Mouse (Mus musculus) liver, embryonic 12.5 days (tissue): ENCODE results near the gene Fzd5. TPM values are rescaled to one million over a fixed set of nuclear protein-coding genes. Genes with fewer than 3 reads are reported as not detected.

Experiments used
- polyA plus RNA-seq: library from polyadenylated mRNA; unstranded; fragments of >200 nt; fragmentation: Nextera tagmentation; extraction: Ambion mirVana; gene quantifications from 2 replicates; pipeline ENCODE4 v1.2.1, GENCODE M21; 2016

Gene Fzd5
- polyA plus RNA-seq, 1 experiment from 2014 or later: 3.6 TPM

Other genes starting within 250 kb of the Fzd5 start
- 19.4 and 20.9 TPM in 2 replicates for gene Creb1, start 205.1 kb downstream of the Fzd5 start, polyA plus RNA-seq
- 9.2 and 11.1 TPM in 2 replicates for gene Mettl21a, start 120.5 kb downstream of the Fzd5 start, polyA plus RNA-seq
- 1.6 and 2.3 TPM in 2 replicates for gene Ccnyl1, start 47.3 kb downstream of the Fzd5 start, polyA plus RNA-seq
- 3.1 and 3.8 TPM in 2 replicates for gene Plekhm3, start 219.1 kb upstream of the Fzd5 start, polyA plus RNA-seq